Mouse (Mus musculus) frontal cortex, postnatal 14 days (tissue): ENCODE measurements around the gene Lrrc15.

ENCODE experiments used
- DNase-seq, 2 experiments: peaks; one replicate each; pipeline ENCODE4 v3.0.0; 2022; ENCODE audit warnings: low spot score in 2 of 2

Lrrc15 gene

DNA sequence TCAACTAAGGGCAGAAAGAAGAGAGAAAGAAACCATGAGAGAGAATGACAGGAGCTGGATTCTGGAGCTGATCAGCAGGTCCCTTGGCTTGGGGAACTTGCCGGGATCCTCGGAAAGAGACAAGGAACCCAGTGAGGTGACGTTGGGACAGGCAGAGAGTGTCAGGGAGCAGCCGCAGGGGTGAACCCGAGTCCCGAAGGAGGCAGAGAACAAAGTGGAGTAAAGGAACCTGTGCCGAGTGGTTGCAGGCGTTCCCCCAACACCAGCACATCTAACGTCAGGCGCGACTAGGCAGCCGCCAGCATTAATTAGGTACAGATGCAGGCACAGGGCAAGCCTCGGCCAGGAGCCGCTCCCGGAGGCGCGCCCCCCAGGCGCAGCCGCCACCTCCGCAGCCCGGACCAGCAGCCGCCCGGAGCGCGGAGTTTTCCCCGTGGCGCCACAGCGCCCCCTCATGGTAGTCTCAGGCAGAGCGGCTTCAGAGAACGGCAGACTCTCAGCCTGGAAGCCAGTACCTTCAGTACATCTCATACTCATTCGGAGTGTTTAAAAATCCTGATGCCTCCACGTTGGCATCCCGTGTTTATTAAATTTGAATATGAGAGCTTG lies 46.9 kb downstream of the Lrrc15 start:
- DNase-seq, result peak; percentile 45 to 79

- no peak for DNase-seq
Observed at GRCm38 (mm10) chr16:30235577-30235976, 47.5 kb downstream of the Lrrc15 start.

DNA sequence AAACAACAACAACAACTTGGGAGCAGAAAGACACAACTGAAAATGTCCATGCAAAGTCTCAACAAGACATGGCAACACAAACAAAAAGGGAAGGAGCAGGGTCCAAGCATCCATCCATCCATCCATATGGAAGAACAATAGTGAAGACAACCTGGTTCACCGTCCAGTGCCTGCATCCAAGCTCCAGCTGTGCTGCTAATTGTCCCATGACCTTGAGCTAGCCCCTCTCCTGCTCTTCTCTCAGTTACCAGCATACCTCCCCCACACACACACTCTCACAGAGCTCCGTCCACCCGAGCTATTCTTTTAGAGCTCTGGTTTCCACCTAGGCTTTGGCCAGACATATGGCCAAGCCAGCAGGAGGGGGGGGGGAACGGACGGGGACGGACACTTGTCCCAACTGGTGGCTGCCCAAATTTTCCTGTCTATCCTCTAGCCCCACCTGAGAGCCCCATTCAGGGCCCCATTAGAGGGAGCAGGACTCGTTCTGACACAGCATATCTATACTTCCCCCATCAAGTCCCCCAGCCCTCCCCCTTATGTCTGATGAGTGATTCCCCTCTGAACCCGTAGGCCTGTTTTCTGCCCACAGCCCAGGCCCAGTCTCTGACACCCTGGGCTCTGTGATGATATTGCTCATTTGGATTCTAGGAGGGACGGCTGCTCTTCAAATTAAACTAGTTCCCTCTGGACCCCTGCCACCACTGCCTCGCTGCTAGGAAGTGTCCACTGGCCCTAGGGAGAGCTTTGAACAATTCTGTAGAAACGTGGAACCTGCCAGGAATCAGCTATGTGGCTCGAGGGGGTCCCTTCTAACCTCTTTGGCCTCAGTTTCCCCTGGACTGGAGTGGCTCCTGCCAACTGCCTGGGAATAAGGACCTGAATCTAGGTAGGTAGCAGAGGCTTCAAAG lies 48.2 kb downstream of the Lrrc15 start:
- no peak for DNase-seq

DNA sequence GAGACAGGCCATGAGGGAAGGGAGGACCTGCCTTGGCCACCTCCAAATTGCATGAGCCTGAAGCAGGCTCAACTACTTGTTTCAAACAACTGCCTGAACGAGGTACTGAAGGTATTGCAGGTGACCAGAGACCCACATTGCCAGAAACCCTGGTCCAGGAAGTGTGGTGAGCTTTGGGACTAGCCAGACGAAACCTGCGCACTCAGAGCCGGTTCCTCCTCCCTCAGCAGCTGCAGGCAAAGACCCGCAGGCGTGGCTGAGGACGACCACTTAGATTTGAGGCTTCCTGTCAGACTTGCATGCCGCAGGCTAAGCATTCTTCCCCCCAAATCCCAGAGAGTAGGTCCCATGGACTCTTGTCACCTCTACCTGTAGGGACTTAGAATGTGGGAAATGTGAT lies 49.0 kb downstream of the Lrrc15 start:
- no peak for DNase-seq

DNA sequence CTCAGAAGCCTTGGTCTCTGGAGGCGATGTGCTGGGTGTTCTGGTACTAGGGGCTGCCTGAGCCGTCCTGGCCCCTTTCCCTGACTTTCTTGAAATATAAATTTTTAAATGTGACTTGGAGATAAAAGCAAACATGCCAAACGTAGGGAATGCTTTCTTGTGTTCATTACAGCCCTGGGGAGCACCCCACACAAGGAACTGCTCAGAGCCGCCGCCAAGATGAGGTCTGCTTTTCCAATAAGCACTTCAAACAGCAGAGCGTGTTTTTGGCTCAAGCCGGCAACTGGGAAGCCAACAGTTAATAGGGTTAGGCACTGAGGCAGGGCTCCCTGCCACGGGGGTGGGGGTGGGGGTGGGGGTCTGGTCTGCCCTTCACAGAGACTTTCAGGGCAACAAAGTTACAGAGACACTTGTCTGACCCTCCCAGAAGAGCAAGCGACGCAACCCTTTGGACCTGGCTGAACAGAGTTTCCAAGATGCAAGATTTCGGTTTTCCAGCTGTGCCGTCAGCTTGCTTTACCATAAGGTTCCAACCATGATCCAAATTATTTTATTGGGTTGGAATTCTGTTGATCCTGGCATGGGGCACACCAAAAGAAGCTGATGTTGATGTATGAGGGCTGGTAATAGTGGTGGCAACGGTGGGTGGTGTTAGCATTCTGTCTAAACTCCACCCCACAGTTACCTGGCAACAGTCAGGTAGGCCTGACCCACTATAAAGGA lies 51.0 kb downstream of the Lrrc15 start:
- DNase-seq, result no peak

DNA sequence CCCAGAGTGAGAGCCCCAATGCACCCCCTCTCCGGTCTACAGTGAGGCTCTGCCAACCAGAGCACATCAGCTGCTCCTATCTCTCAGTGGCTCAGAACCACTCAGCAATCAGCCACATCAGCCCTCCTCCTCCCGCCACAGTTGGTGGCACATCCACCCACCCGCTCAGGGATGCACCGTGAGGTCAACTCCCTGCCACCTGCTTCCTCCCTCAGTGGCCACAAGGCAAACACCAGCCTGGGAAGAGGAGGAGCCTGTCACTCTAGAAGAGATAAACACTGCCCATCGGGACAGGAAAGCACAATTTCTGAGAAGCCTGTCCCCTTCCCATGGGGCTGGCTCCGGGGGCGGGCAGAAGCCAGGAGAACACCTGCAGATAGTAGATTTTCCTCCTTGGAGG lies 55.7 kb downstream of the Lrrc15 start:
- DNase-seq, result no peak

DNA sequence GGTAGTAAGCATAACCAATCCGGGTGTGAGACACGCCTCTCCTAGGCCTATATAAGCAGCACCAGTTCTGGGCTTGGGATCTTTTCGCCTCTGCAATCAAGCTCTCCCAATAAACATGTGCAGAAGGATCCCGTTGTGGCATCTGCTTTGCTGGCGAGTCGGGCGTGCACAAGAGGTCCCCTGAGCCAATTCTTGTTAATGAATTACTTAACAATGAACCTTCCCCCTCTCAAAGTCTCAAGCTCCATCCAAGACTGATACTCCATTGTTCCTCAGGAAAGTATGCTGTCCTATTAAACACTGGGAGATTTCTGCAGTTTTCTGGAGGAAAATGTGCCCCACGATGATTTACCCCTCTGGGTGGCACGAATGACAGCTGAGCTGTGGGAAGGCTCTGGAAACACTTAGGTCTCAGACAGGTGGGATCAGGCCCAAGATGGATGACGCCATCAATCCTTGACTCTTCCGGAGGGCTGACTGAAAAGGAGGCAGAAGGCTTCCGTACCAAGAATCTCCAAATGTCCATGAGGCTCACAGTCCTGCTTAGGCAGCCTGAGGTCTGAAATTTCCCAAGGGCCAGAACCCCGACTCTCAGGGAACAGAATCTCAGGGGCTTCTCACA lies 61.8 kb downstream of the Lrrc15 start:
- DNase-seq, result no peak
